Mouse (Mus musculus): ENCODE results near the gene Mfsd12. TPM values are rescaled to one million over a fixed set of nuclear protein-coding genes. Genes with fewer than 3 reads are reported as not detected.
A peak's percentile ranks its signal among the peaks of the same experiment; 100 is the strongest.

The Mfsd12 gene
- polyA plus RNA-seq, 1 experiment = 13.7 TPM

GRCm38 (mm10) chr10:81405588-81406201, 48.4 kb downstream of the Mfsd12 start:
- no peaks in the 10 kb centered on the region for H3K27me3 ChIP-seq (ENCODE audit: control insufficient read depth, insufficient read depth, low read length, poor library complexity, severe bottlenecking)
- H3K9me3 ChIP-seq (replicated peaks; ENCODE audit: control insufficient read depth, insufficient read depth, low read length, poor library complexity, severe bottlenecking) = no peaks in the 10 kb centered on the region
- H3K9ac ChIP-seq (ENCODE audit: low read depth, poor library complexity, severe bottlenecking) = no peak overlapping the region
- TF ChIP-seq EP300 (IDR thresholded peaks at IDR 0.05; ENCODE audit: insufficient read depth, low read depth, low read length) (no peak), CTCF (IDR thresholded peaks at IDR 0.05; ENCODE audit: low read depth, low read length) (no peak), POLR2A (IDR thresholded peaks at IDR 0.05; ENCODE audit: insufficient read depth, low read length) (no peak)
- H3K27ac ChIP-seq (ENCODE audit: insufficient read depth, low read length) = no peak overlapping the region
- no peaks in the 10 kb centered on the region for H3K36me3 ChIP-seq (ENCODE audit: control insufficient read depth, insufficient read depth, low read length, poor library complexity, severe bottlenecking)
- no peak overlapping the region for H3K4me3 ChIP-seq (ENCODE audit: low read depth, low read length)
- peaks cover 14% of the 10 kb centered on the region for H3K4me1 ChIP-seq (ENCODE audit: control insufficient read depth, insufficient read depth, low read length)

DNA sequence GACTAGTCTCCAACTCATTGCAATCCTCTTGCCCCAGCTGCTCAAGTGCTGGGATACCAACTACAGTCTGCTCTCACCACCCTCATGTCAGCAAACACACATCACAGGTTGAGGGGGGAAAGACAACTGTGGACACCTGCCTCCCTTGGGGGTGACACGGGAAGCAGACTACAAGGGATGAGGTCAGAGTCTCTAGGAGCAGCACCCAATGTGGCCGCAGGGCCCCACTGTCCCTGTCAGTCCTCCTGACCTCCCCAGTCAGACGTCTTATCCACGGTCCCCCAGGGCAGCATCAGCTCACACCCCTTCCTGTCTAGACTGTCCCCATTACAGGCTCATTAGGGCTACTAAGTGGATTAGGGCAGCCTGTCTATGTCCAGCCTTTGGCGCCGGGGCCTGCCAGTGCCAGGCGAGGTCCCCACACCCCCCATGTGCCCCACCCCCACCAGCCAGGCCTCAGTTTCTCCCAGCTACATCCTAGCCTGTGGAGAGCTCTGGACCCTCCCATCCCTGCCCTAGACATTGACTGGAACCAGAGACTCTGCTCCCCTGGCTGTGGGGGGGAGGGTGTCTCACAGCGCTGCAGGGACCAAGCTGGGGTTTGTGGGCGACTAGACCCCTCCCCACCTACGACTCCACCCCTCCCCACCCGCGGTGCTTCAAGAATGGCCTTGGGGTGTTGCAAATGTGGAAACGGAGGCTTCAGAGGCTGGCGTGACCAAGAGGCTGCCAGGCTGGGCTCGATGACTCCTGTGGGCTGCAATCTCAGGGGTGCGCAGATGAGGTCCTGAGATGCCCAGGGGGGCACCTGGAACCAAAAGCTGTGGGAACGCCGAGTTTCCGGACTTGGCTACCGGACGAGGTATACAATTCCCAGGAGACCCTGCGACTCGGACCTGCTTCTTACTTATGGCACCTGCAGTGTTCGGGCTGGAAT, 49.5 kb downstream of the Mfsd12 start:
- H3K9me3 ChIP-seq (replicated peaks; ENCODE audit: control insufficient read depth, insufficient read depth, low read length, poor library complexity, severe bottlenecking) = no peaks in the 10 kb centered on the region
- H3K36me3 ChIP-seq (ENCODE audit: control insufficient read depth, insufficient read depth, low read length, poor library complexity, severe bottlenecking) = no peaks in the 10 kb centered on the region
- H3K27ac ChIP-seq (ENCODE audit: insufficient read depth, low read length) = no peak overlapping the region
- TF ChIP-seq CTCF (IDR thresholded peaks at IDR 0.05; ENCODE audit: low read depth, low read length) (no peak), EP300 (IDR thresholded peaks at IDR 0.05; ENCODE audit: insufficient read depth, low read depth, low read length) (no peak), POLR2A (IDR thresholded peaks at IDR 0.05; ENCODE audit: insufficient read depth, low read length) (no peak)
- no peak overlapping the region for H3K9ac ChIP-seq (ENCODE audit: low read depth, poor library complexity, severe bottlenecking)
- H3K4me1 ChIP-seq (ENCODE audit: control insufficient read depth, insufficient read depth, low read length) = peaks cover 22% of the 10 kb centered on the region
- H3K4me3 ChIP-seq (ENCODE audit: low read depth, low read length) = no peak overlapping the region
- no peaks in the 10 kb centered on the region for H3K27me3 ChIP-seq (ENCODE audit: control insufficient read depth, insufficient read depth, low read length, poor library complexity, severe bottlenecking)

GRCm38 (mm10) chr10:81407539-81408423, 50.5 kb downstream of the Mfsd12 start:
- TF ChIP-seq EP300 (IDR thresholded peaks at IDR 0.05; ENCODE audit: insufficient read depth, low read depth, low read length) = no peak
- TF ChIP-seq POLR2A (IDR thresholded peaks at IDR 0.05; ENCODE audit: insufficient read depth, low read length) = no peak
- TF ChIP-seq CTCF (IDR thresholded peaks at IDR 0.05; ENCODE audit: low read depth, low read length) = no peak
- Histone ChIP-seq H3K27me3 (ENCODE audit: control insufficient read depth, insufficient read depth, low read length, poor library complexity, severe bottlenecking) (no peaks in the 10 kb centered on the region), H3K9ac (ENCODE audit: low read depth, poor library complexity, severe bottlenecking) (no peak overlapping the region), H3K36me3 (ENCODE audit: control insufficient read depth, insufficient read depth, low read length, poor library complexity, severe bottlenecking) (no peaks in the 10 kb centered on the region), H3K4me3 (ENCODE audit: low read depth, low read length) (peak overlapping the region; percentile 36), H3K4me1 (ENCODE audit: control insufficient read depth, insufficient read depth, low read length) (peaks cover 24% of the 10 kb centered on the region), H3K9me3 (replicated peaks; ENCODE audit: control insufficient read depth, insufficient read depth, low read length, poor library complexity, severe bottlenecking) (no peaks in the 10 kb centered on the region), H3K27ac (ENCODE audit: insufficient read depth, low read length) (no peak overlapping the region)

GRCm38 (mm10) chr10:81408424-81408729, 51.1 kb downstream of the Mfsd12 start:
- Histone ChIP-seq H3K9ac (ENCODE audit: low read depth, poor library complexity, severe bottlenecking) (no peak overlapping the region), H3K9me3 (replicated peaks; ENCODE audit: control insufficient read depth, insufficient read depth, low read length, poor library complexity, severe bottlenecking) (no peaks in the 10 kb centered on the region), H3K4me3 (ENCODE audit: low read depth, low read length) (0 out of 2 replicates have a peak overlapping the region, but pooled peaks have one; percentile 18), H3K27me3 (ENCODE audit: control insufficient read depth, insufficient read depth, low read length, poor library complexity, severe bottlenecking) (no peaks in the 10 kb centered on the region), H3K4me1 (ENCODE audit: control insufficient read depth, insufficient read depth, low read length) (peaks cover 25% of the 10 kb centered on the region), H3K27ac (ENCODE audit: insufficient read depth, low read length) (no peak overlapping the region), H3K36me3 (ENCODE audit: control insufficient read depth, insufficient read depth, low read length, poor library complexity, severe bottlenecking) (no peaks in the 10 kb centered on the region)
- TF ChIP-seq EP300 (IDR thresholded peaks at IDR 0.05; ENCODE audit: insufficient read depth, low read depth, low read length) (no peak), CTCF (IDR thresholded peaks at IDR 0.05; ENCODE audit: low read depth, low read length) (no peak), POLR2A (IDR thresholded peaks at IDR 0.05; ENCODE audit: insufficient read depth, low read length) (no peak)

DNA sequence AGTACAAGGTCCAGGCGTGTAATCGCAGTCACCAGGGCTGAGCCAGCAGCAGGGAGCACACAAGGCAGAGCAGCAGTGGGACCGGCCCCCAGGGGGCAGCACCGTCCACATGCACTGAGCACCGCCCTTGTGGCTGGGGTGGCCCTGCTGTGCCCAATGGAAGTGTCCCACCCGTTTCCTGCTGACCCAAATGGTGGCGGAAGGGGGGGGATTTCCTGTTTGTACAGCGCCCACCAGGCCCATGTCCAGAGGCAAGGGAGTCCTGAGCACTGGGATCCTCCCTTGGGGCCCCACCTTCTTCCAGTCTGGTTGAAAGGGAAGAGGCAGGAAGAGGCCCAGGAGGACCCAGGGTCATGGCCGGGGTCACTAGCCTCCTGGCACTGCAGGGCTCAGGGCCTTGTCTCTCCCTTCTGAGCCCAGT, 51.6 kb downstream of the Mfsd12 start:
- no peak overlapping the region for H3K9ac ChIP-seq (ENCODE audit: low read depth, poor library complexity, severe bottlenecking)
- no peaks in the 10 kb centered on the region for H3K9me3 ChIP-seq (replicated peaks; ENCODE audit: control insufficient read depth, insufficient read depth, low read length, poor library complexity, severe bottlenecking)
- H3K4me3 ChIP-seq (ENCODE audit: low read depth, low read length) = 0 out of 2 replicates have a peak overlapping the region, but pooled peaks have one; percentile 18
- H3K4me1 ChIP-seq (ENCODE audit: control insufficient read depth, insufficient read depth, low read length) = peaks cover 28% of the 10 kb centered on the region
- no peaks in the 10 kb centered on the region for H3K27me3 ChIP-seq (ENCODE audit: control insufficient read depth, insufficient read depth, low read length, poor library complexity, severe bottlenecking)
- 0 out of 2 replicates have a peak overlapping the region, but pooled peaks have one; percentile 21 for H3K27ac ChIP-seq (ENCODE audit: insufficient read depth, low read length)
- TF ChIP-seq EP300 (IDR thresholded peaks at IDR 0.05; ENCODE audit: insufficient read depth, low read depth, low read length) (no peak), CTCF (IDR thresholded peaks at IDR 0.05; ENCODE audit: low read depth, low read length) (no peak), POLR2A (IDR thresholded peaks at IDR 0.05; ENCODE audit: insufficient read depth, low read length) (no peak)
- H3K36me3 ChIP-seq (ENCODE audit: control insufficient read depth, insufficient read depth, low read length, poor library complexity, severe bottlenecking) = no peaks in the 10 kb centered on the region

Measured in ES-Bruce4 (cell line).